Mouse (Mus musculus): Measurements from ENCODE around the gene Sort1. TPM values are rescaled to one million over a fixed set of nuclear protein-coding genes. Genes with fewer than 3 reads are reported as not detected.

Gene Sort1
- polyA plus RNA-seq, 1 experiment from 2014 or later = 31.2 TPM

GRCm38 (mm10) chr3:108318517-108318916 lies 34.6 kb downstream of the Sort1 start:
- no peaks in the 10 kb centered on the region for H3K4me1 ChIP-seq
- H3K27me3 ChIP-seq = no peaks in the 10 kb centered on the region

GRCm38 (mm10) chr3:108321671-108322070 lies 37.8 kb downstream of the Sort1 start:
- no peak for ATAC-seq (ENCODE audit: low FRiP score, low read depth)
- H3K4me3 ChIP-seq = no peak overlapping the region
- 74% methylated on average over 4 of the region's 4 CpGs for WGBS

More at GRCm38 (mm10) chr3:108318517-108318916, 34.6 kb downstream of the Sort1 start:
- Histone ChIP-seq H3K36me3 (0 out of 2 replicates have a peak, but pooled peaks cover 11% of the 10 kb centered on the region), H3K4me3 (no peak overlapping the region), H3K4me2 (replicated peaks) (no peak overlapping the region), H3K9ac (replicated peaks) (no peak overlapping the region), H3K27ac (replicated peaks) (no peak overlapping the region), H3K9me3 (no peaks in the 10 kb centered on the region)
- WGBS = 69% methylated on average over 2 of the region's 2 CpGs
- no peak for ATAC-seq (ENCODE audit: low FRiP score, low read depth)

GRCm38 (mm10) chr3:108322136-108322535 lies 38.3 kb downstream of the Sort1 start:
- peaks cover 25% of the 10 kb centered on the region for H3K36me3 ChIP-seq
- H3K9me3 ChIP-seq = no peaks in the 10 kb centered on the region
- no peak overlapping the region for H3K4me3 ChIP-seq
- 89% methylated on average over 4 of the region's 4 CpGs for WGBS
- no peak overlapping the region for H3K4me2 ChIP-seq (replicated peaks)
- H3K27me3 ChIP-seq = no peaks in the 10 kb centered on the region
- no peak for ATAC-seq (ENCODE audit: low FRiP score, low read depth)
- no peaks in the 10 kb centered on the region for H3K4me1 ChIP-seq
- H3K27ac ChIP-seq (replicated peaks) = no peak overlapping the region
- no peak overlapping the region for H3K9ac ChIP-seq (replicated peaks)

More at GRCm38 (mm10) chr3:108321671-108322070, 37.8 kb downstream of the Sort1 start:
- Histone ChIP-seq H3K4me1 (no peaks in the 10 kb centered on the region), H3K27me3 (no peaks in the 10 kb centered on the region), H3K9me3 (no peaks in the 10 kb centered on the region), H3K4me2 (replicated peaks) (no peak overlapping the region), H3K27ac (replicated peaks) (no peak overlapping the region), H3K9ac (replicated peaks) (no peak overlapping the region), H3K36me3 (peaks cover 21% of the 10 kb centered on the region)

GRCm38 (mm10) chr3:108322962-108323361 lies 39.1 kb downstream of the Sort1 start:
- no peak overlapping the region for H3K9ac ChIP-seq (replicated peaks)
- no peak overlapping the region for H3K4me2 ChIP-seq (replicated peaks)
- H3K27ac ChIP-seq (replicated peaks) = no peak overlapping the region
- ATAC-seq (ENCODE audit: low FRiP score, low read depth) = no peak
- no peaks in the 10 kb centered on the region for H3K27me3 ChIP-seq
- H3K4me3 ChIP-seq = no peak overlapping the region
- H3K36me3 ChIP-seq = peaks cover 34% of the 10 kb centered on the region
- 92% methylated on average over 3 of the region's 3 CpGs for WGBS
- H3K4me1 ChIP-seq = no peaks in the 10 kb centered on the region
- no peaks in the 10 kb centered on the region for H3K9me3 ChIP-seq

DNA sequence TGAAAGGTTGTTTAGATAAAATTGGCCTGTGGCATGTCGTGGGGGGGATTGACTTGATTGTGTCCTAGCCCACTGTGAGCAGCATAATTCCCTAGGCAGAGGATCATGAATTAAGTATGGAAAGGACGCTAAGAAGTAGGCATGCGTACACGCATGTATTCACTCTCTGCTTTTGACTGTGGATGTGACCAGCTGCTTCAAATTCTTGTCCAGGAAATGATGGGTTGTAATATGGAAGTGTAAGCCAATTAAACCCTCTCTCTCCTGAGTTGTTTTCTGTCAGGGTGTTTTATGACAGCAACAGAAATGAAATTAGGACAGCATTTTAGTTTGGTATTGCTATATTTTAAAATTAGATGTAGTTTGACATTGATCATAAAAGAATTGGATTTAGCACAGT lies 41.0 kb downstream of the Sort1 start:
- no peak for ATAC-seq (ENCODE audit: low FRiP score, low read depth)
- Histone ChIP-seq H3K27me3 (no peaks in the 10 kb centered on the region), H3K27ac (replicated peaks) (no peak overlapping the region), H3K4me1 (no peaks in the 10 kb centered on the region), H3K4me3 (no peak overlapping the region), H3K9me3 (no peaks in the 10 kb centered on the region), H3K4me2 (replicated peaks) (no peak overlapping the region), H3K9ac (replicated peaks) (no peak overlapping the region), H3K36me3 (peaks cover 48% of the 10 kb centered on the region)
- WGBS = 87% methylated on average over 4 of the region's 4 CpGs

- ATAC-seq (ENCODE audit: low FRiP score, low read depth) = no peak
- Histone ChIP-seq H3K27me3 (no peaks in the 10 kb centered on the region), H3K27ac (replicated peaks) (no peak overlapping the region), H3K9ac (replicated peaks) (no peak overlapping the region), H3K36me3 (peaks cover 54% of the 10 kb centered on the region), H3K9me3 (no peaks in the 10 kb centered on the region), H3K4me1 (no peaks in the 10 kb centered on the region), H3K4me3 (no peak overlapping the region), H3K4me2 (replicated peaks) (no peak overlapping the region)
- WGBS = 94% methylated on average over 9 of the region's 9 CpGs
Measured at GRCm38 (mm10) chr3:108325521-108325920, 41.6 kb downstream of the Sort1 start.

DNA sequence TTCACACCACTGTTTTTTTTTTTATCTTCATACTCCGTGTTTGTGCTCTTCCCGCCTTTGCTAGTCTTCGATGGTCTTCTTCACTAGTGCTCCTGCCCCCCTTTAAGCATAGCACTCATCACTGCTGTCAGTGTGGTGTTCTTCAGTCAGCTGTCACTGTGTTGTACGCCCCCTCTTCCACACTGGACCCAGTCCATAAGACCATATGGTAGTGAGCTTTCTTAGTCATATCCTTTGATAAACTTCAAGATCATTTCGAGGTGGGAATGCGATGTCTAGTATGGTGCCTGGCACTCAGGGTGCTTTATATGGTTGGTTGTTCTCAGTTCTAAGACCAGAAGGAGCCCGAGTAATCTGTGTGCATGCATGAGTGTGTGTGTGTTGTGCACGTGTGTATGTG lies 43.4 kb downstream of the Sort1 start:
- no peak for ATAC-seq (ENCODE audit: low FRiP score, low read depth)
- peaks cover 69% of the 10 kb centered on the region for H3K36me3 ChIP-seq
- no peak overlapping the region for H3K4me2 ChIP-seq (replicated peaks)
- no peaks in the 10 kb centered on the region for H3K9me3 ChIP-seq
- H3K27ac ChIP-seq (replicated peaks) = no peak overlapping the region
- H3K4me1 ChIP-seq = no peaks in the 10 kb centered on the region
- H3K27me3 ChIP-seq = no peaks in the 10 kb centered on the region
- no peak overlapping the region for H3K9ac ChIP-seq (replicated peaks)
- no peak overlapping the region for H3K4me3 ChIP-seq
- 94% methylated on average over 8 of the region's 8 CpGs for whole genome bisulfite sequencing

- no peaks in the 10 kb centered on the region for H3K4me1 ChIP-seq
- H3K9ac ChIP-seq (replicated peaks) = no peak overlapping the region
- no peak overlapping the region for H3K27ac ChIP-seq (replicated peaks)
- no peaks in the 10 kb centered on the region for H3K27me3 ChIP-seq
- no peaks in the 10 kb centered on the region for H3K9me3 ChIP-seq
- no peak for ATAC-seq (ENCODE audit: low FRiP score, low read depth)
- H3K36me3 ChIP-seq = peaks cover 76% of the 10 kb centered on the region
- 88% methylated on average over 3 of the region's 3 CpGs for WGBS
- H3K4me2 ChIP-seq (replicated peaks) = no peak overlapping the region
- H3K4me3 ChIP-seq = no peak overlapping the region
Measured at GRCm38 (mm10) chr3:108327916-108328315, 44.0 kb downstream of the Sort1 start.

GRCm38 (mm10) chr3:108328441-108328841 lies 44.6 kb downstream of the Sort1 start:
- no peak for ATAC-seq (ENCODE audit: low FRiP score, low read depth)
- H3K4me2 ChIP-seq (replicated peaks) = no peak overlapping the region
- H3K27ac ChIP-seq (replicated peaks) = 0 out of 2 replicates have a peak overlapping the region, but pooled peaks have one; percentile 15
- WGBS = 79% methylated on average over 9 of the region's 9 CpGs
- peaks cover 81% of the 10 kb centered on the region for H3K36me3 ChIP-seq
- no peaks in the 10 kb centered on the region for H3K9me3 ChIP-seq
- H3K27me3 ChIP-seq = no peaks in the 10 kb centered on the region
- H3K9ac ChIP-seq (replicated peaks) = no peak overlapping the region
- no peak overlapping the region for H3K4me3 ChIP-seq
- H3K4me1 ChIP-seq = no peaks in the 10 kb centered on the region

GRCm38 (mm10) chr3:108330812-108331211 lies 46.9 kb downstream of the Sort1 start:
- 92% methylated on average over 6 of the region's 6 CpGs for WGBS
- no peak overlapping the region for H3K27ac ChIP-seq (replicated peaks)
- ATAC-seq (ENCODE audit: low FRiP score, low read depth) = no peak
- peaks cover 90% of the 10 kb centered on the region for H3K36me3 ChIP-seq
- H3K4me3 ChIP-seq = no peak overlapping the region
- H3K4me2 ChIP-seq (replicated peaks) = no peak overlapping the region
- H3K27me3 ChIP-seq = no peaks in the 10 kb centered on the region
- no peaks in the 10 kb centered on the region for H3K9me3 ChIP-seq
- no peaks in the 10 kb centered on the region for H3K4me1 ChIP-seq
- H3K9ac ChIP-seq (replicated peaks) = no peak overlapping the region

DNA sequence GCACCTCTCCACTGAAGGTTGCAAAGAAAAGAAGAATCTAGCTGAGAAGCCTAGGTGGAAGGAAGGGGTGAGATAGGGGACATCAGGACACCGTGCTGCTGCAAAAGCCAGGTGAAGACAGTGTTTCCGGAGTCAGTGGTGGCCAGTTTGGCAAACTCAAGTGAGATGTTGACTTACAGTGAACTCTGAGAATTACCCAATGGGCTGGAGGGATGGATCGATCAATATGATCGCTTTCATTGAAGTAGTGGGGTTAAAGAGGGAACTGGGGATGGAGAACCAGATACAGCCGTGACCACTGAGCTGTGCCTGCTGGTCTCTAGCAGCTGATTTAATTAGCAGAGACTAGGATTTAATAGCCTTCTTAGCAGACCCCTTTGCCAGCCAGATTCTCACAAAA lies 53.0 kb downstream of the Sort1 start:
- no peak overlapping the region for H3K27ac ChIP-seq (replicated peaks)
- H3K36me3 ChIP-seq = peaks cover 96% of the 10 kb centered on the region

GRCm38 (mm10) chr3:108341040-108341439 lies 57.2 kb downstream of the Sort1 start:
- H3K27me3 ChIP-seq = no peaks in the 10 kb centered on the region
- no peaks in the 10 kb centered on the region for H3K4me1 ChIP-seq
- no peak overlapping the region for H3K9ac ChIP-seq (replicated peaks)
- H3K36me3 ChIP-seq = peaks cover 83% of the 10 kb centered on the region
- WGBS = 90% methylated on average over 2 of the region's 2 CpGs
- H3K9me3 ChIP-seq = no peaks in the 10 kb centered on the region
- no peak overlapping the region for H3K4me3 ChIP-seq
- no peak overlapping the region for H3K27ac ChIP-seq (replicated peaks)
- no peak overlapping the region for H3K4me2 ChIP-seq (replicated peaks)
- ATAC-seq (ENCODE audit: low FRiP score, low read depth) = no peak

More for the DNA sequence above, 53.0 kb downstream of the Sort1 start:
- Histone ChIP-seq H3K4me1 (no peaks in the 10 kb centered on the region), H3K4me3 (no peak overlapping the region), H3K27me3 (no peaks in the 10 kb centered on the region), H3K4me2 (replicated peaks) (no peak overlapping the region), H3K9me3 (no peaks in the 10 kb centered on the region), H3K9ac (replicated peaks) (no peak overlapping the region)
- no peak for ATAC-seq (ENCODE audit: low FRiP score, low read depth)
- 93% methylated on average over 5 of the region's 5 CpGs for WGBS

DNA sequence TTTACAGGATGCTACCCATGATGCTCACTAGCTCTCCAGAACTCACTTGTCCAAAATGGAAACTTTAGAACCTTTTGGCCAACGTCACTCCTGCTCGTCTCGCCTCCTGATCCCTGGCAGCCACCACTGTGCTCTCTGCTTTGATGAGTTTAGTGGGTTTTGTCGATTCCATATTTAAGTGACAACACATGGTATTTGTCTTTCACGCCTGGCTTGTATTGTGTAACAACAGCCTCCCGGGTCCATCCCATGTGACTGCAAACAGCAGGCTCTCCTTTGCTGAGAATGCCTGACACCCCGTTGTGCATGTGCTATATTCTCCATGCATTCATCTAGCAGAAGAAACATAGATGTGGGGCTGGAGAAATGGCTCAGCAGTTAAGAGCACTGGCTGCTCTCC lies 58.3 kb downstream of the Sort1 start:
- no peaks in the 10 kb centered on the region for H3K4me1 ChIP-seq
- H3K27me3 ChIP-seq = no peaks in the 10 kb centered on the region
- peaks cover 84% of the 10 kb centered on the region for H3K36me3 ChIP-seq
- no peak overlapping the region for H3K4me2 ChIP-seq (replicated peaks)
- no peak overlapping the region for H3K9ac ChIP-seq (replicated peaks)
- H3K9me3 ChIP-seq = no peaks in the 10 kb centered on the region
- WGBS = 86% methylated on average over 7 of the region's 7 CpGs
- no peak overlapping the region for H3K27ac ChIP-seq (replicated peaks)
- no peak overlapping the region for H3K4me3 ChIP-seq
- no peak for ATAC-seq (ENCODE audit: low FRiP score, low read depth)

All from midbrain, embryonic 12.5 days (tissue).